Mouse (Mus musculus): ENCODE results near the gene Mctp1. TPM values are rescaled to one million over a fixed set of nuclear protein-coding genes. Genes with fewer than 3 reads are reported as not detected.
"Not testable (repeated sequence)": the region's sequence is repeated elsewhere in the genome, so short reads cannot be mapped to it uniquely, and the experiment has no call there.

Mctp1 gene
- polyA plus RNA-seq, 1 experiment = 16.8 TPM

GRCm38 (mm10) chr13:76447528-76447927, 63.2 kb downstream of the Mctp1 start:
- Histone ChIP-seq H3K4me1 (ENCODE audit: control insufficient read depth, insufficient read depth, low read length) (no peaks in the 10 kb centered on the region), H3K27ac (ENCODE audit: insufficient read depth, low read depth, low read length) (no peak overlapping the region), H3K4me3 (ENCODE audit: insufficient read depth, low read length) (no peak overlapping the region)
- TF ChIP-seq CTCF (IDR thresholded peaks at IDR 0.05; ENCODE audit: low read depth, low read length) = no peak
- no peak for TF ChIP-seq POLR2A (IDR thresholded peaks at IDR 0.05; ENCODE audit: borderline replicate concordance, low read depth, low read length)

GRCm38 (mm10) chr13:76451526-76451925, 67.2 kb downstream of the Mctp1 start:
- H3K4me3 ChIP-seq (ENCODE audit: insufficient read depth, low read length); H3K4me1 ChIP-seq (ENCODE audit: control insufficient read depth, insufficient read depth, low read length); H3K27ac ChIP-seq (ENCODE audit: insufficient read depth, low read depth, low read length): not testable (repeated sequence)

- peaks cover 3% of the 10 kb centered on the region; the same call in 1 of the 2 replicates for H3K4me1 ChIP-seq (ENCODE audit: control insufficient read depth, insufficient read depth, low read length)
- TF ChIP-seq CTCF (IDR thresholded peaks at IDR 0.05; ENCODE audit: low read depth, low read length) (no peak), POLR2A (IDR thresholded peaks at IDR 0.05; ENCODE audit: borderline replicate concordance, low read depth, low read length) (no peak)
- H3K4me3 ChIP-seq (ENCODE audit: insufficient read depth, low read length) = no peak overlapping the region
- H3K27ac ChIP-seq (ENCODE audit: insufficient read depth, low read depth, low read length) = no peak overlapping the region
Measured at GRCm38 (mm10) chr13:76481601-76482000, 97.3 kb downstream of the Mctp1 start.

GRCm38 (mm10) chr13:76482998-76483397, 98.7 kb downstream of the Mctp1 start:
- H3K4me3 ChIP-seq (ENCODE audit: insufficient read depth, low read length) = no peak overlapping the region
- peaks cover 3% of the 10 kb centered on the region; the same call in 1 of the 2 replicates for H3K4me1 ChIP-seq (ENCODE audit: control insufficient read depth, insufficient read depth, low read length)
- no peak overlapping the region for H3K27ac ChIP-seq (ENCODE audit: insufficient read depth, low read depth, low read length)
- TF ChIP-seq POLR2A (IDR thresholded peaks at IDR 0.05; ENCODE audit: borderline replicate concordance, low read depth, low read length) (no peak), CTCF (IDR thresholded peaks at IDR 0.05; ENCODE audit: low read depth, low read length) (no peak)

- no peak overlapping the region for H3K4me3 ChIP-seq (ENCODE audit: insufficient read depth, low read length)
- no peak overlapping the region for H3K27ac ChIP-seq (ENCODE audit: insufficient read depth, low read depth, low read length)
- H3K4me1 ChIP-seq (ENCODE audit: control insufficient read depth, insufficient read depth, low read length) = peaks cover 3% of the 10 kb centered on the region; the same call in 1 of the 2 replicates
- TF ChIP-seq CTCF (IDR thresholded peaks at IDR 0.05; ENCODE audit: low read depth, low read length) (no peak), POLR2A (IDR thresholded peaks at IDR 0.05; ENCODE audit: borderline replicate concordance, low read depth, low read length) (no peak)
Measured at GRCm38 (mm10) chr13:76484086-76484709, 99.9 kb downstream of the Mctp1 start.

- Histone ChIP-seq H3K27ac (ENCODE audit: insufficient read depth, low read depth, low read length) (no peak overlapping the region), H3K4me1 (ENCODE audit: control insufficient read depth, insufficient read depth, low read length) (no peaks in the 10 kb centered on the region), H3K4me3 (ENCODE audit: insufficient read depth, low read length) (no peak overlapping the region)
- no peak for TF ChIP-seq CTCF (IDR thresholded peaks at IDR 0.05; ENCODE audit: low read depth, low read length)
- TF ChIP-seq POLR2A (IDR thresholded peaks at IDR 0.05; ENCODE audit: borderline replicate concordance, low read depth, low read length) = no peak
Measured at GRCm38 (mm10) chr13:76515896-76516295, 131.6 kb downstream of the Mctp1 start.

- Histone ChIP-seq H3K4me3 (ENCODE audit: insufficient read depth, low read length) (no peak overlapping the region), H3K4me1 (ENCODE audit: control insufficient read depth, insufficient read depth, low read length) (no peaks in the 10 kb centered on the region), H3K27ac (ENCODE audit: insufficient read depth, low read depth, low read length) (no peak overlapping the region)
- TF ChIP-seq POLR2A (IDR thresholded peaks at IDR 0.05; ENCODE audit: borderline replicate concordance, low read depth, low read length) (no peak), CTCF (IDR thresholded peaks at IDR 0.05; ENCODE audit: low read depth, low read length) (no peak)
Measured at GRCm38 (mm10) chr13:76523170-76523569, 138.8 kb downstream of the Mctp1 start.

- Histone ChIP-seq H3K4me1 (ENCODE audit: control insufficient read depth, insufficient read depth, low read length) (no peaks in the 10 kb centered on the region), H3K27ac (ENCODE audit: insufficient read depth, low read depth, low read length) (no peak overlapping the region), H3K4me3 (ENCODE audit: insufficient read depth, low read length) (no peak overlapping the region)
- TF ChIP-seq CTCF (IDR thresholded peaks at IDR 0.05; ENCODE audit: low read depth, low read length) = no peak
- TF ChIP-seq POLR2A (IDR thresholded peaks at IDR 0.05; ENCODE audit: borderline replicate concordance, low read depth, low read length) = no peak
Measured at GRCm38 (mm10) chr13:76527326-76527725, 143.0 kb downstream of the Mctp1 start.

GRCm38 (mm10) chr13:76527751-76528150, 143.4 kb downstream of the Mctp1 start:
- TF ChIP-seq POLR2A (IDR thresholded peaks at IDR 0.05; ENCODE audit: borderline replicate concordance, low read depth, low read length) (no peak), CTCF (IDR thresholded peaks at IDR 0.05; ENCODE audit: low read depth, low read length) (no peak)
- no peak overlapping the region for H3K4me3 ChIP-seq (ENCODE audit: insufficient read depth, low read length)
- no peaks in the 10 kb centered on the region for H3K4me1 ChIP-seq (ENCODE audit: control insufficient read depth, insufficient read depth, low read length)
- H3K27ac ChIP-seq (ENCODE audit: insufficient read depth, low read depth, low read length) = no peak overlapping the region

- no peaks in the 10 kb centered on the region for H3K4me1 ChIP-seq (ENCODE audit: control insufficient read depth, insufficient read depth, low read length)
- no peak overlapping the region for H3K27ac ChIP-seq (ENCODE audit: insufficient read depth, low read depth, low read length)
- H3K4me3 ChIP-seq (ENCODE audit: insufficient read depth, low read length) = no peak overlapping the region
- TF ChIP-seq POLR2A (IDR thresholded peaks at IDR 0.05; ENCODE audit: borderline replicate concordance, low read depth, low read length) (no peak), CTCF (IDR thresholded peaks at IDR 0.05; ENCODE audit: low read depth, low read length) (no peak)
Measured at GRCm38 (mm10) chr13:76529915-76530314, 145.6 kb downstream of the Mctp1 start.
